Mouse (Mus musculus): ENCODE results near the gene Zbtb46. TPM values are rescaled to one million over a fixed set of nuclear protein-coding genes. Genes with fewer than 3 reads are reported as not detected.

Gene Zbtb46
- polyA plus RNA-seq, 1 experiment from 2014 or later, result 2.1 TPM

- no peak for ATAC-seq
- no peak for TF ChIP-seq CTCF (IDR thresholded peaks at IDR 0.05; ENCODE audit: low read depth)
- H3K27me3 ChIP-seq (replicated peaks; ENCODE audit: control insufficient read depth, insufficient read depth, low read length), result no peaks in the 10 kb centered on the region
- 89% methylated on average over 4 of the region's 4 CpGs for WGBS
- no peak overlapping the region for H3K4me2 ChIP-seq (replicated peaks; ENCODE audit: low read depth)
- H3K27ac ChIP-seq (ENCODE audit: low read depth, low read length), result no peak overlapping the region
- no peaks in the 10 kb centered on the region for H3K9me3 ChIP-seq (ENCODE audit: control insufficient read depth)
- no peak overlapping the region for H3K4me3 ChIP-seq (ENCODE audit: low read depth, low read length)
- H3K36me3 ChIP-seq (ENCODE audit: control insufficient read depth, insufficient read depth), result no peaks in the 10 kb centered on the region
- no peak overlapping the region for H3K9ac ChIP-seq (ENCODE audit: low read depth, low read length)
- H3K4me1 ChIP-seq (replicated peaks; ENCODE audit: control insufficient read depth, insufficient read depth, low read length), result no peaks in the 10 kb centered on the region
Observed at GRCm38 (mm10) chr2:181438176-181438575, 21.1 kb downstream of the Zbtb46 start.

DNA sequence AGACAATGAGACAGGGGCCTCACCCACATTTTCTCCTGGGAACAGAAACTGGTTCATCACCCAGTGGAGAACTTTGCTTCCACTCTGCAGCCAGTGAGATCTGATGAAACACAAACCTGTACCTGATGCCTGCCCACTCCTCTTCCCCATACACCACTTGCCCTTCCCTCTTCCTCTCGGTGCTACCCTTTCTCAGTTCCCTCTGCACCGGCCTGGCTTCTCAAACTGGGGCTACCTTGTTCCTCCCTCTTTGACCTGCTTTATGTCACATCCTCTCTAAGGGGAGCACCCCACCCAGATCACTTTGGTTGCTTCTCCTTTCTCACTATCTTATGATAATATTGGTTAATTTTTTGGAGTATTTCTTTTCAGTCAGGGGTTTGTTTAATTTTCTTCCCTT, 23.0 kb downstream of the Zbtb46 start:
- no peak for ATAC-seq
- Histone ChIP-seq H3K36me3 (ENCODE audit: control insufficient read depth, insufficient read depth) (no peaks in the 10 kb centered on the region), H3K4me2 (replicated peaks; ENCODE audit: low read depth) (no peak overlapping the region), H3K4me3 (ENCODE audit: low read depth, low read length) (no peak overlapping the region), H3K4me1 (replicated peaks; ENCODE audit: control insufficient read depth, insufficient read depth, low read length) (no peaks in the 10 kb centered on the region), H3K9me3 (ENCODE audit: control insufficient read depth) (no peaks in the 10 kb centered on the region), H3K27ac (ENCODE audit: low read depth, low read length) (no peak overlapping the region), H3K9ac (ENCODE audit: low read depth, low read length) (no peak overlapping the region), H3K27me3 (replicated peaks; ENCODE audit: control insufficient read depth, insufficient read depth, low read length) (no peaks in the 10 kb centered on the region)
- WGBS, result 85% methylated on average over 2 of the region's 2 CpGs
- no peak for TF ChIP-seq CTCF (IDR thresholded peaks at IDR 0.05; ENCODE audit: low read depth)

GRCm38 (mm10) chr2:181423834-181424233, 35.4 kb downstream of the Zbtb46 start:
- no peaks in the 10 kb centered on the region for H3K9me3 ChIP-seq (ENCODE audit: control insufficient read depth)
- TF ChIP-seq CTCF (IDR thresholded peaks at IDR 0.05; ENCODE audit: low read depth), result no peak
- no peak overlapping the region for H3K27ac ChIP-seq (ENCODE audit: low read depth, low read length)
- H3K4me2 ChIP-seq (replicated peaks; ENCODE audit: low read depth), result no peak overlapping the region
- H3K4me3 ChIP-seq (ENCODE audit: low read depth, low read length), result no peak overlapping the region
- no peak for ATAC-seq
- WGBS, result 83% methylated on average over 9 of the region's 9 CpGs
- H3K9ac ChIP-seq (ENCODE audit: low read depth, low read length), result no peak overlapping the region
- peaks cover 3% of the 10 kb centered on the region; the same call in 1 of the 2 replicates for H3K36me3 ChIP-seq (ENCODE audit: control insufficient read depth, insufficient read depth)
- no peaks in the 10 kb centered on the region for H3K4me1 ChIP-seq (replicated peaks; ENCODE audit: control insufficient read depth, insufficient read depth, low read length)
- H3K27me3 ChIP-seq (replicated peaks; ENCODE audit: control insufficient read depth, insufficient read depth, low read length), result no peaks in the 10 kb centered on the region

GRCm38 (mm10) chr2:181420903-181421638, 38.2 kb downstream of the Zbtb46 start:
- peaks cover 3% of the 10 kb centered on the region; the same call in 1 of the 2 replicates for H3K36me3 ChIP-seq (ENCODE audit: control insufficient read depth, insufficient read depth)
- no peaks in the 10 kb centered on the region for H3K27me3 ChIP-seq (replicated peaks; ENCODE audit: control insufficient read depth, insufficient read depth, low read length)
- H3K4me1 ChIP-seq (replicated peaks; ENCODE audit: control insufficient read depth, insufficient read depth, low read length), result no peaks in the 10 kb centered on the region
- H3K4me3 ChIP-seq (ENCODE audit: low read depth, low read length), result no peak overlapping the region
- no peak overlapping the region for H3K27ac ChIP-seq (ENCODE audit: low read depth, low read length)
- no peak overlapping the region for H3K9ac ChIP-seq (ENCODE audit: low read depth, low read length)
- no peak for ATAC-seq
- WGBS, result 67% methylated on average over 4 of the region's 4 CpGs
- no peak for TF ChIP-seq CTCF (IDR thresholded peaks at IDR 0.05; ENCODE audit: low read depth)
- H3K9me3 ChIP-seq (ENCODE audit: control insufficient read depth), result no peaks in the 10 kb centered on the region
- no peak overlapping the region for H3K4me2 ChIP-seq (replicated peaks; ENCODE audit: low read depth)

GRCm38 (mm10) chr2:181420426-181420825, 38.8 kb downstream of the Zbtb46 start:
- Histone ChIP-seq H3K27ac (ENCODE audit: low read depth, low read length) (no peak overlapping the region), H3K36me3 (ENCODE audit: control insufficient read depth, insufficient read depth) (peaks cover 3% of the 10 kb centered on the region; the same call in 1 of the 2 replicates), H3K4me3 (ENCODE audit: low read depth, low read length) (no peak overlapping the region), H3K4me2 (replicated peaks; ENCODE audit: low read depth) (no peak overlapping the region), H3K9ac (ENCODE audit: low read depth, low read length) (no peak overlapping the region), H3K27me3 (replicated peaks; ENCODE audit: control insufficient read depth, insufficient read depth, low read length) (no peaks in the 10 kb centered on the region), H3K9me3 (ENCODE audit: control insufficient read depth) (no peaks in the 10 kb centered on the region), H3K4me1 (replicated peaks; ENCODE audit: control insufficient read depth, insufficient read depth, low read length) (no peaks in the 10 kb centered on the region)
- no peak for ATAC-seq
- WGBS, result 64% methylated on average over 4 of the region's 4 CpGs
- no peak for TF ChIP-seq CTCF (IDR thresholded peaks at IDR 0.05; ENCODE audit: low read depth)

GRCm38 (mm10) chr2:181419359-181419758, 39.9 kb downstream of the Zbtb46 start:
- H3K4me2 ChIP-seq (replicated peaks; ENCODE audit: low read depth), result no peak overlapping the region
- H3K4me1 ChIP-seq (replicated peaks; ENCODE audit: control insufficient read depth, insufficient read depth, low read length), result no peaks in the 10 kb centered on the region
- 70% methylated on average over 7 of the region's 7 CpGs for whole genome bisulfite sequencing
- no peak for TF ChIP-seq CTCF (IDR thresholded peaks at IDR 0.05; ENCODE audit: low read depth)
- peaks cover 3% of the 10 kb centered on the region; the same call in 1 of the 2 replicates for H3K36me3 ChIP-seq (ENCODE audit: control insufficient read depth, insufficient read depth)
- no peak for ATAC-seq
- no peak overlapping the region for H3K27ac ChIP-seq (ENCODE audit: low read depth, low read length)
- H3K4me3 ChIP-seq (ENCODE audit: low read depth, low read length), result no peak overlapping the region
- no peak overlapping the region for H3K9ac ChIP-seq (ENCODE audit: low read depth, low read length)
- H3K27me3 ChIP-seq (replicated peaks; ENCODE audit: control insufficient read depth, insufficient read depth, low read length), result no peaks in the 10 kb centered on the region
- H3K9me3 ChIP-seq (ENCODE audit: control insufficient read depth), result no peaks in the 10 kb centered on the region
